Mouse (Mus musculus): ENCODE measurements around the gene Zfc3h1. TPM values are rescaled to one million over a fixed set of nuclear protein-coding genes. Genes with fewer than 3 reads are reported as not detected.
A peak's percentile ranks its signal among the peaks of the same experiment; 100 is the strongest.

Gene Zfc3h1
- polyA plus RNA-seq, 1 experiment from 2014 or later = 5.0 TPM

GRCm38 (mm10) chr10:115478441-115479141, 93.8 kb downstream of the Zfc3h1 start:
- H3K36me3 ChIP-seq (replicated peaks; ENCODE audit: insufficient read depth, low read length) = no peaks in the 10 kb centered on the region
- TF ChIP-seq EP300 (IDR thresholded peaks at IDR 0.05; ENCODE audit: low read depth) (no peak), CTCF (IDR thresholded peaks at IDR 0.05; ENCODE audit: low read depth) (no peak)
- 20% methylated on average over 20 of the region's 20 CpGs for WGBS (ENCODE audit: insufficient replicate concordance)
- peak overlapping the region; percentile 52 for H3K4me2 ChIP-seq (ENCODE audit: low read depth, low read length)
- no peaks in the 10 kb centered on the region for H3K27me3 ChIP-seq (ENCODE audit: insufficient read depth, low read length)
- no peaks in the 10 kb centered on the region for H3K9me3 ChIP-seq (ENCODE audit: low read length)
- H3K27ac ChIP-seq (ENCODE audit: low read depth) = peak overlapping the region; percentile 31
- peak overlapping the region; percentile 18; the same call in 1 of the 2 replicates for H3K9ac ChIP-seq (replicated peaks)
- no peak for DNase-seq
- peak overlapping the region; percentile 17; the same call in 1 of the 2 replicates for H3K4me3 ChIP-seq (ENCODE audit: low read depth, low read length)
- no peak for ATAC-seq
- no peaks in the 10 kb centered on the region; the same call in none of the 2 replicates for H3K4me1 ChIP-seq (ENCODE audit: insufficient read depth)

Other genes starting within 250 kb of the Zfc3h1 start
- gene Tph2, start 199.9 kb upstream of the Zfc3h1 start, polyA plus RNA-seq (2015; fragmentation: Nextera tagmentation; extraction: Ambion mirVana) = not detected in 2 replicates
- 36.7 and 38.5 TPM in 2 replicates for gene Tbc1d15, start 133.5 kb upstream of the Zfc3h1 start, polyA plus RNA-seq (2015; fragmentation: Nextera tagmentation; extraction: Ambion mirVana)
- 5.8 and 10.0 TPM in 2 replicates for gene Rab21, start 69.4 kb upstream of the Zfc3h1 start, polyA plus RNA-seq (2015; fragmentation: Nextera tagmentation; extraction: Ambion mirVana)
- 16.3 and 19.3 TPM in 2 replicates for gene Tmem19, start 22.5 kb upstream of the Zfc3h1 start, polyA plus RNA-seq (2015; fragmentation: Nextera tagmentation; extraction: Ambion mirVana)
- 5.0 and 5.5 TPM in 2 replicates for gene Thap2, start 516 bp upstream of the Zfc3h1 start, polyA plus RNA-seq (2015; fragmentation: Nextera tagmentation; extraction: Ambion mirVana)
- gene A930009A15Rik, start 185.0 kb downstream of the Zfc3h1 start, polyA plus RNA-seq (2015; fragmentation: Nextera tagmentation; extraction: Ambion mirVana) = 0.25 and 0.56 TPM in 2 replicates
- gene Lgr5, start 202.8 kb downstream of the Zfc3h1 start, polyA plus RNA-seq (2015; fragmentation: Nextera tagmentation; extraction: Ambion mirVana) = 0.49 and 0.73 TPM in 2 replicates

All from liver, postnatal 0 days (tissue).